7 mouse cellular contexts compared by ENCODE assay signal in the genomic region with DNA sequence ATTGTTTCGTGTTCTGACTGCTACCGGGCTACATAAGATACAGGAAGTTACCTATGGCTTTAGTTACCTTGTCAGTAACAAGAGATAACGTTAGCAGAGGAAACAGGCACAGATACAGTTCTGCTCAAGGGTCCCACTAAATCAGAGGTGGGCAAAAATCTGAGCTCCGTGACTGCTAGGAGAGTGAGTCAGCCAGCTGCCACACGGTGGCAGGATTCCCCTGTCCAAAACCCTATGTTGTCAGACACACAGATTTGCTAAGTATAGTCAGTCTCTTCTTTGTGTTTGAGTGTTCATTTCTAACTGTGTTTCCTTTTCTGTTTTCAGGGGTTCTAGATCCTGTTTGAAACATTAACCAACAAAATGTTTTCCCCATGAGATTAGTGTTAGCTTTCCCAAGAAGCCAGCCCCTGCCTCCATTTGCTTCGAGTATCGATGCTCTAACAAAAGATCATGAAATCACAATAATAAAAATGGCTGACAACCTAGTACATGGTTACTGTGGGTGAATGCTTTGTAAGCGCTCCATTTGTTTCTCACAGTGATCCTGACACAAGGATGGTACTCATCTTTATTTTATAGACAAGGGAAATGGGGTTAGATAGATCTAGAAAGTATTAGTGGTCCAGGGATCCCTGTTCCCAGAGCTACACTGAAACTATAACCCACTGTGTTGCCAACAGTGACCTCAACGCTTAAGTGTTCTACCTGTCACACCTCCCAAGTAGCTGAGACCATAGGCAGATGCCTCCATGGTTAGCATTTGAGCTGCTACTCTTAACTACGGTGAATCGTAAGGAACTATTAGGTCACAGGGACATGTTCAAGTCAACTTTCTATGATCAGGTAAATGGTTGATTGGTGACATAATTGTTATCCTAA. TPM values are rescaled to one million over a fixed set of nuclear protein-coding genes. Genes with fewer than 3 reads are reported as not detected.
A peak's percentile ranks its signal among the peaks of the same experiment; 100 is the strongest.
DNase-seq lines count a peak whose midpoint lies in the region; ATAC-seq and TF ChIP-seq lines count a peak whose summit lies in the region.

No protein-coding gene starts in this region.

- peak; percentile 78 for TF ChIP-seq CTCF in heart, postnatal 0 days (IDR thresholded peaks at IDR 0.05; ENCODE audit: low read depth)
- peak; percentile 87 for TF ChIP-seq CTCF in lung, postnatal 0 days (IDR thresholded peaks at IDR 0.05)

- no peaks in the 10 kb centered on the region for H3K4me1 ChIP-seq in heart, postnatal 0 days (ENCODE audit: control insufficient read depth, insufficient read depth)
- H3K4me1 ChIP-seq in lung, postnatal 0 days (ENCODE audit: insufficient read depth, low read depth, low read length), result no peaks in the 10 kb centered on the region

- TF ChIP-seq EP300 in heart, postnatal 0 days (IDR thresholded peaks at IDR 0.05; ENCODE audit: low read depth), result no peak
- no peak for TF ChIP-seq EP300 in lung, postnatal 0 days (IDR thresholded peaks at IDR 0.05)

- no peak for ATAC-seq in heart, postnatal 0 days (ENCODE audit: insufficient read depth, low read depth)
- ATAC-seq in lung, postnatal 0 days, result peak; percentile 63

- 54% methylated on average over 11 of the region's 11 CpGs for WGBS in heart, postnatal 0 days
- WGBS in lung, postnatal 0 days, result 54% methylated on average over 11 of the region's 11 CpGs

- H3K4me3 ChIP-seq in heart, postnatal 0 days (ENCODE audit: low read depth, low read length), result no peak overlapping the region
- no peak overlapping the region for H3K4me3 ChIP-seq in lung, postnatal 0 days (ENCODE audit: low read depth, low read length)

- H3K9me3 ChIP-seq in heart, postnatal 0 days (replicated peaks; ENCODE audit: control insufficient read depth, low read length), result no peaks in the 10 kb centered on the region
- H3K9me3 ChIP-seq in lung, postnatal 0 days (ENCODE audit: low read length), result no peaks in the 10 kb centered on the region

- peak; percentile 14 for DNase-seq in thymus, postnatal 25 days
- DNase-seq in thymus, postnatal 10 days (ENCODE audit: low spot score in 2 of 2), result no peak
- DNase-seq in embryo, embryonic 10.5 days (ENCODE audit: low spot score), result peak; percentile 83
- DNase-seq in heart, postnatal 0 days (ENCODE audit: low spot score), result peak; percentile 69
- peak; percentile 71 for DNase-seq in kidney, postnatal 14 days
- DNase-seq in lung, postnatal 0 days (ENCODE audit: low spot score), result peak; percentile 76
- peak; percentile 30 for DNase-seq in retina, postnatal 7 days (ENCODE audit: low read depth, low spot score)

- peaks cover 2% of the 10 kb centered on the region; the same call in 1 of the 2 replicates for H3K36me3 ChIP-seq in heart, postnatal 0 days (replicated peaks; ENCODE audit: control insufficient read depth, insufficient read depth, low read length)
- H3K36me3 ChIP-seq in lung, postnatal 0 days (ENCODE audit: insufficient read depth, low read length), result no peaks in the 10 kb centered on the region

- H3K27ac ChIP-seq in heart, postnatal 0 days (ENCODE audit: low read depth), result no peak overlapping the region
- H3K27ac ChIP-seq in lung, postnatal 0 days (ENCODE audit: low read length), result no peak overlapping the region

- H3K27me3 ChIP-seq in heart, postnatal 0 days (ENCODE audit: control insufficient read depth, insufficient read depth, low read length), result no peaks in the 10 kb centered on the region
- H3K27me3 ChIP-seq in lung, postnatal 0 days (replicated peaks; ENCODE audit: insufficient read depth, low read length), result no peaks in the 10 kb centered on the region

- H3K4me2 ChIP-seq in heart, postnatal 0 days (ENCODE audit: low read depth, low read length), result no peak overlapping the region
- no peak overlapping the region for H3K4me2 ChIP-seq in lung, postnatal 0 days (replicated peaks; ENCODE audit: low read depth, low read length)

- no peak overlapping the region for H3K9ac ChIP-seq in heart, postnatal 0 days (replicated peaks; ENCODE audit: low read depth, low read length)
- no peak overlapping the region for H3K9ac ChIP-seq in lung, postnatal 0 days (replicated peaks; ENCODE audit: low read depth)

RNA-seq across cellular contexts. Expression of gene Rad1, which starts 15.3 kb away (rescaled TPM):
- 6.0 and 10.9 TPM in 2 replicates for total RNA-seq in heart, postnatal 0 days (2014; rRNA removed; ENCODE audit: low replicate concordance)
- 13.3 and 13.8 TPM in 2 replicates for polyA plus RNA-seq in heart, postnatal 0 days (2015; fragmentation: Nextera tagmentation; extraction: Ambion mirVana)
- polyA plus RNA-seq in lung, postnatal 0 days (2015; fragmentation: Nextera tagmentation; extraction: Ambion mirVana), result 16.1 and 16.8 TPM in 2 replicates

RNA-seq across cellular contexts. Expression of gene Brix1, which starts 15.3 kb away (rescaled TPM):
- total RNA-seq in heart, postnatal 0 days (2014; rRNA removed; ENCODE audit: low replicate concordance), result 5.6 and 7.5 TPM in 2 replicates
- polyA plus RNA-seq in heart, postnatal 0 days (2015; fragmentation: Nextera tagmentation; extraction: Ambion mirVana), result 53.5 and 56.8 TPM in 2 replicates
- polyA plus RNA-seq in lung, postnatal 0 days (2015; fragmentation: Nextera tagmentation; extraction: Ambion mirVana), result 52.3 and 64.6 TPM in 2 replicates

RNA-seq across cellular contexts. Expression of gene Dnajc21, which starts 30.8 kb away (rescaled TPM):
- total RNA-seq in heart, postnatal 0 days (2014; rRNA removed; ENCODE audit: low replicate concordance), result 2.3 and 9.2 TPM in 2 replicates
- polyA plus RNA-seq in heart, postnatal 0 days (2015; fragmentation: Nextera tagmentation; extraction: Ambion mirVana), result 7.7 and 9.0 TPM in 2 replicates
- polyA plus RNA-seq in lung, postnatal 0 days (2015; fragmentation: Nextera tagmentation; extraction: Ambion mirVana), result 10.0 and 11.8 TPM in 2 replicates

RNA-seq across cellular contexts. Expression of gene Ttc23l, which starts 57.4 kb away (rescaled TPM):
- total RNA-seq in heart, postnatal 0 days (2014; rRNA removed; ENCODE audit: low replicate concordance), result not detected in 2 replicates
- not detected in 2 replicates for polyA plus RNA-seq in heart, postnatal 0 days (2015; fragmentation: Nextera tagmentation; extraction: Ambion mirVana)
- not detected in 2 replicates for polyA plus RNA-seq in lung, postnatal 0 days (2015; fragmentation: Nextera tagmentation; extraction: Ambion mirVana)

Comparison
In these comparisons a context has a peak if more than half of its experiments do, and no peak if none do; other contexts are left out.
1. DNase-seq: peak in thymus, postnatal 25 days (single experiment), embryo, embryonic 10.5 days (single experiment), heart, postnatal 0 days (single experiment), kidney, postnatal 14 days (single experiment), lung, postnatal 0 days (single experiment) and retina, postnatal 7 days (single experiment); none in thymus, postnatal 10 days (0 of 2).